In the genomic region with DNA sequence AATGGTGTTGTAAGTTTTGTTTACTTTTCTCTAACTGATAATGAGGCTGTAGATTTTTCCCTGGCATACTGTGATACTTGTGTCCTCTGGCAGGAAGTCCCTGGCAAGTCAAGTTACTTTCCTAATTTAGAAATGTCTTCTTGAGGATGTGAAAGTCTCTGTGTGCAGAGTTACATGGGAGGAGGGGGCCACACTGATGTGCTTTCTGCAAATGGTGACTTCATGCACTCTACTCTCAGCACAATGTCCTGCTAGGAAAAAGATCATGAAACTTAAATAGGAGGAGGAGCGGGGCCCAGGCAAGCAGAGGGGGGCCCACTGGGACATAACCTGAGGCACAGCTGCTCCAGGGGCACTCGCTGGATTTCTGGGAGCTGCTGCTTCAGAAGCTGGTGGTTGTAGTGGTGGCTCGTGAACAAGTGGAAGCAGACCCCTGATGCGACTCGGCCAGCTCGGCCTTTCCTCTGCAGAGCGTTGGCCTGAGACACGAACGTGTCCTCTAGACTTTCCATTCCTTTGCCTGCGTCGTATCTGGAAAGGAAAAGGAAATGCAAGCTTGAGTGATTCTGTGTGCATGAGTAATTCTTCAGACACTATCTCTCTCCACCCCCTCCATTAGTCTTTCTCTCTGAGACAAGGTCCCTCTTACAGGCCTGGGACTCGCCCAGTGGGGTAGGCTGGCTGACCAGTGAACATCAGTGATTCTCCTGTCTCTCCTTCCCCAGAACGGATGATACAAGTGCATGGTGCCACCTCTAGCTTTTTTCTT, we compare ENCODE assay signal across 10 mouse cellular contexts. TPM values are rescaled to one million over a fixed set of nuclear protein-coding genes. Genes with fewer than 3 reads are reported as not detected.
DNase-seq lines count a peak whose midpoint lies in the region; ATAC-seq and TF ChIP-seq lines count a peak whose summit lies in the region.
"Had no signal": no experiment of that assay in that cellular context is flagged by ENCODE, and none has a peak within 500 bp of the region (broad histone marks: within the 10 kb centered on the region; RNA-seq: fewer than 3 reads in every experiment).

No protein-coding gene starts in this region.

- TF ChIP-seq CTCF in CH12.LX (conservative IDR thresholded peaks at IDR 0.05 in 1 of 2, IDR thresholded peaks at IDR 0.05 in 1 of 2; ENCODE audit: low read depth in 2 of 2, low read length in 2 of 2): no peak
- no peak for TF ChIP-seq CTCF in thymus, adult 2 months (IDR thresholded peaks at IDR 0.05; ENCODE audit: borderline replicate concordance, control insufficient read depth, extremely low read depth, insufficient read depth, low read length, poor library complexity)

- peak; percentile 39; the same call in 1 of the 2 replicates for TF ChIP-seq POLR2A in CH12.LX (IDR thresholded peaks at IDR 0.05; ENCODE audit: low read depth, low read length)
- no peak for TF ChIP-seq POLR2A in thymus, adult 2 months (IDR thresholded peaks at IDR 0.05; ENCODE audit: control insufficient read depth, extremely low read depth, insufficient read depth, low read length, poor library complexity)

- dilution Hi-C loops in CH12.LX (cut with MboI; ENCODE audit: extremely low pct_ligation_motif_present, extremely low pct_unique_long_range_greater_than_20kb, low sequenced_read_pairs): no loop called here

- H3K27me3 ChIP-seq in CH12.LX (replicated peaks): no peaks in the 10 kb centered on the region
- H3K27me3 ChIP-seq in heart, embryonic 10.5 days (ENCODE audit: insufficient read depth, poor library complexity, severe bottlenecking): no peaks in the 10 kb centered on the region
- H3K27me3 ChIP-seq in forebrain, embryonic 11.5 days (ENCODE audit: control insufficient read depth, insufficient read depth, low read length): no peaks in the 10 kb centered on the region
- H3K27me3 ChIP-seq in thymus, adult 2 months (ENCODE audit: control insufficient read depth, insufficient read depth, low read length): no peaks in the 10 kb centered on the region
- no peaks in the 10 kb centered on the region for H3K27me3 ChIP-seq in forebrain, embryonic 14.5 days (replicated peaks; ENCODE audit: control insufficient read depth, insufficient read depth, low read length)

- peak overlapping the region; percentile 79 for H3K27ac ChIP-seq in CH12.LX (ENCODE audit: insufficient read depth, low read depth)
- H3K27ac ChIP-seq in heart, embryonic 10.5 days: peak overlapping the region; percentile 83
- H3K27ac ChIP-seq in forebrain, embryonic 11.5 days (ENCODE audit: low read depth, low read length): no peak overlapping the region
- no peak overlapping the region for H3K27ac ChIP-seq in thymus, adult 2 months (ENCODE audit: control insufficient read depth, insufficient read depth, low read length)
- no peak overlapping the region for H3K27ac ChIP-seq in forebrain, embryonic 14.5 days (ENCODE audit: low read depth, low read length)
- H3K27ac ChIP-seq: hindbrain, embryonic 10.5 days had no signal

- peaks cover 76 to 97% of the 10 kb centered on the region in 2 experiments for H3K36me3 ChIP-seq in CH12.LX (replicated peaks in 1 of 2; ENCODE audit: control insufficient read depth in 1 of 2, insufficient read depth in 1 of 2, low read length in 1 of 2)
- H3K36me3 ChIP-seq in heart, embryonic 10.5 days: peaks cover 87% of the 10 kb centered on the region
- H3K36me3 ChIP-seq in forebrain, embryonic 11.5 days (ENCODE audit: control insufficient read depth, insufficient read depth, low read length): peaks cover 25% of the 10 kb centered on the region
- peaks cover 60% of the 10 kb centered on the region for H3K36me3 ChIP-seq in thymus, adult 2 months (ENCODE audit: control insufficient read depth, insufficient read depth, low read length)
- peaks cover 98% of the 10 kb centered on the region for H3K36me3 ChIP-seq in forebrain, embryonic 14.5 days (ENCODE audit: control insufficient read depth, insufficient read depth, low read length)

- 71% methylated on average over 13 of the region's 13 CpGs for whole genome bisulfite sequencing in heart, embryonic 10.5 days
- 85% methylated on average over 13 of the region's 13 CpGs for WGBS in forebrain, embryonic 11.5 days
- WGBS in thymus, adult 2 months: 94% methylated on average over 13 of the region's 13 CpGs
- 90% methylated on average over 13 of the region's 13 CpGs for WGBS in forebrain, embryonic 14.5 days

- ATAC-seq in forebrain, embryonic 11.5 days (replicated peaks; ENCODE audit: low FRiP score): no peak
- ATAC-seq in forebrain, embryonic 14.5 days: no peak

- in situ Hi-C loops in CH12.LX (cut with MboI; ENCODE audit: low pct_ligation_motif_present, low pct_unique_long_range_greater_than_20kb, low sequenced_read_pairs): no loop called here

- TF ChIP-seq RAD21 in CH12.LX (IDR thresholded peaks at IDR 0.05; ENCODE audit: low read depth, low read length): no peak

- peak overlapping the region; percentile 47; the same call in 1 of the 2 replicates for H3K4me2 ChIP-seq in CH12.LX (ENCODE audit: insufficient read depth, low read depth, poor library complexity, severe bottlenecking)
- no peak overlapping the region for H3K4me2 ChIP-seq in forebrain, embryonic 11.5 days (ENCODE audit: low read depth, low read length, severe bottlenecking)
- H3K4me2 ChIP-seq in forebrain, embryonic 14.5 days (ENCODE audit: low read length): no peak overlapping the region

- peaks cover 18% of the 10 kb centered on the region for H3K9me3 ChIP-seq in CH12.LX (replicated peaks; ENCODE audit: low read length)
- H3K9me3 ChIP-seq in heart, embryonic 10.5 days: no peaks in the 10 kb centered on the region
- H3K9me3 ChIP-seq in forebrain, embryonic 11.5 days (ENCODE audit: control insufficient read depth, low read length): no peaks in the 10 kb centered on the region
- no peaks in the 10 kb centered on the region for H3K9me3 ChIP-seq in forebrain, embryonic 14.5 days (replicated peaks; ENCODE audit: control insufficient read depth, low read length)
- H3K9me3 ChIP-seq: hindbrain, embryonic 10.5 days had no signal

- peaks cover 8 to 21% of the 10 kb centered on the region in 2 experiments for H3K4me1 ChIP-seq in CH12.LX (ENCODE audit: control insufficient read depth in 1 of 2, insufficient read depth in 2 of 2)
- peaks cover 19% of the 10 kb centered on the region for H3K4me1 ChIP-seq in heart, embryonic 10.5 days
- H3K4me1 ChIP-seq in forebrain, embryonic 11.5 days (replicated peaks; ENCODE audit: control insufficient read depth, insufficient read depth, low read length): no peaks in the 10 kb centered on the region
- no peaks in the 10 kb centered on the region for H3K4me1 ChIP-seq in thymus, adult 2 months (replicated peaks; ENCODE audit: control insufficient read depth, insufficient read depth, low read length)
- no peaks in the 10 kb centered on the region for H3K4me1 ChIP-seq in forebrain, embryonic 14.5 days (ENCODE audit: control insufficient read depth, insufficient read depth, low read length)
- H3K4me1 ChIP-seq: hindbrain, embryonic 10.5 days had no signal

- no peak overlapping the region for H3K9ac ChIP-seq in CH12.LX (ENCODE audit: insufficient read depth, low read depth)
- H3K9ac ChIP-seq in forebrain, embryonic 11.5 days (ENCODE audit: low read length): no peak overlapping the region
- no peak overlapping the region for H3K9ac ChIP-seq in forebrain, embryonic 14.5 days (ENCODE audit: low read length)

- TF ChIP-seq EP300 in CH12.LX (IDR thresholded peaks at IDR 0.05; ENCODE audit: low read length): peak; percentile 33; the same call in 1 of the 2 replicates

- H3K4me3 ChIP-seq in CH12.LX (replicated peaks in 1 of 3; ENCODE audit: low read depth in 2 of 3, low read length in 2 of 3, poor library complexity in 1 of 3): no peak overlapping the region
- no peak overlapping the region for H3K4me3 ChIP-seq in heart, embryonic 10.5 days
- no peak overlapping the region for H3K4me3 ChIP-seq in forebrain, embryonic 11.5 days (ENCODE audit: low read depth, low read length)
- H3K4me3 ChIP-seq in thymus, adult 2 months (ENCODE audit: control insufficient read depth, insufficient read depth, low read length): no peak overlapping the region
- H3K4me3 ChIP-seq in forebrain, embryonic 14.5 days (ENCODE audit: low read depth, low read length): no peak overlapping the region
- H3K4me3 ChIP-seq: hindbrain, embryonic 10.5 days had no signal

- DNase-seq in heart, adult 11 months: peak; percentile 93
- DNase-seq in heart, postnatal 4 days: no peak
- DNase-seq in CH12.LX (ENCODE audit: extremely low read depth): peak; percentile 63
- DNase-seq in heart, embryonic 10.5 days (ENCODE audit: low spot score): no peak
- peak; percentile 51 for DNase-seq in lung, postnatal 10 days
- DNase-seq in forebrain, embryonic 11.5 days (ENCODE audit: low spot score): no peak
- no peak for DNase-seq in thymus, adult 2 months
- no peak for DNase-seq in forebrain, embryonic 14.5 days (ENCODE audit: low spot score)

- H3K79me2 ChIP-seq in CH12.LX (replicated peaks; ENCODE audit: control insufficient read depth, extremely low read depth, insufficient read depth, poor library complexity, severe bottlenecking): no peaks in the 10 kb centered on the region

RNA-seq across cellular contexts. Expression of a gene that starts 28.7 kb away (rescaled TPM):
- 1 to 10 TPM; 6.1 to 7.8 TPM for total RNA-seq in heart, postnatal 4 days (2021)
- 65.6 and 85.9 TPM in 2 replicates for total RNA-seq in CH12.LX (2012; rRNA removed)
- total RNA-seq in CH12.LX (2014; rRNA removed): 120 and 143 TPM in 2 replicates
- polyA plus RNA-seq in CH12.LX (2012; ENCODE audit: insufficient read length, low read depth): 63.4 and 66.0 TPM in 2 replicates
- polyA plus RNA-seq in heart, embryonic 10.5 days (2016; fragmentation: Nextera tagmentation; extraction: Ambion mirVana): 36.5 and 47.6 TPM in 2 replicates
- 51.6 and 53.9 TPM in 2 replicates for polyA plus RNA-seq in forebrain, embryonic 11.5 days (2014; fragmentation: Nextera tagmentation; extraction: Ambion mirVana)
- polyA plus RNA-seq in thymus, adult 2 months (2012; rRNA removed): 3.4 and 4.6 TPM in 2 replicates
- polyA plus RNA-seq in forebrain, embryonic 14.5 days (2014; fragmentation: Nextera tagmentation; extraction: Ambion mirVana): 30.1 and 34.4 TPM in 2 replicates

RNA-seq across cellular contexts. Expression of a gene that starts 37.1 kb away (rescaled TPM):
- 10 to 100 TPM; 13.3 to 15.6 TPM for total RNA-seq in heart, postnatal 4 days (2021)
- 18.3 and 18.4 TPM in 2 replicates for total RNA-seq in CH12.LX (2012; rRNA removed)
- total RNA-seq in CH12.LX (2014; rRNA removed): 13.9 and 14.5 TPM in 2 replicates
- 17.2 and 18.1 TPM in 2 replicates for polyA plus RNA-seq in CH12.LX (2012; ENCODE audit: insufficient read length, low read depth)
- 17.4 and 18.6 TPM in 2 replicates for polyA plus RNA-seq in heart, embryonic 10.5 days (2016; fragmentation: Nextera tagmentation; extraction: Ambion mirVana)
- 43.1 and 44.1 TPM in 2 replicates for polyA plus RNA-seq in forebrain, embryonic 11.5 days (2014; fragmentation: Nextera tagmentation; extraction: Ambion mirVana)
- polyA plus RNA-seq in thymus, adult 2 months (2012; rRNA removed): 2.5 and 3.8 TPM in 2 replicates
- polyA plus RNA-seq in forebrain, embryonic 14.5 days (2014; fragmentation: Nextera tagmentation; extraction: Ambion mirVana): 42.7 and 52.7 TPM in 2 replicates
- total RNA-seq: monocyte, adult 5-6 weeks had no signal

RNA-seq across cellular contexts. Expression of a gene that starts 37.3 kb away (rescaled TPM):
- 1 to 10 TPM; 9.2 to 9.3 TPM for total RNA-seq in heart, postnatal 4 days (2021)
- total RNA-seq in CH12.LX (2012; rRNA removed) (13.6 and 20.3 TPM in 2 replicates), CH12.LX (2014; rRNA removed) (22.0 and 22.4 TPM in 2 replicates)
- 19.2 and 21.7 TPM in 2 replicates for polyA plus RNA-seq in CH12.LX (2012; ENCODE audit: insufficient read length, low read depth)
- 12.4 and 12.9 TPM in 2 replicates for polyA plus RNA-seq in heart, embryonic 10.5 days (2016; fragmentation: Nextera tagmentation; extraction: Ambion mirVana)
- 19.5 and 21.8 TPM in 2 replicates for polyA plus RNA-seq in forebrain, embryonic 11.5 days (2014; fragmentation: Nextera tagmentation; extraction: Ambion mirVana)
- polyA plus RNA-seq in thymus, adult 2 months (2012; rRNA removed): 16.6 and 18.9 TPM in 2 replicates
- polyA plus RNA-seq in forebrain, embryonic 14.5 days (2014; fragmentation: Nextera tagmentation; extraction: Ambion mirVana): 36.1 and 42.0 TPM in 2 replicates

RNA-seq across cellular contexts. Expression of a gene that starts 45.7 kb away (rescaled TPM):
- not detected for total RNA-seq in heart, postnatal 4 days (2021)
- total RNA-seq in CH12.LX (2012; rRNA removed) (0.13 TPM in 1 of 2 replicates, not detected in the other), CH12.LX (2014; rRNA removed) (not detected in 2 replicates)
- polyA plus RNA-seq in CH12.LX (2012; ENCODE audit: insufficient read length, low read depth): not detected in 2 replicates
- polyA plus RNA-seq in heart, embryonic 10.5 days (2016; fragmentation: Nextera tagmentation; extraction: Ambion mirVana): 0.11 TPM in 1 of 2 replicates, not detected in the other
- 0.07 TPM in 1 of 2 replicates, not detected in the other for polyA plus RNA-seq in forebrain, embryonic 11.5 days (2014; fragmentation: Nextera tagmentation; extraction: Ambion mirVana)
- not detected in 2 replicates for polyA plus RNA-seq in thymus, adult 2 months (2012; rRNA removed)
- 0.11 and 0.15 TPM in 2 replicates for polyA plus RNA-seq in forebrain, embryonic 14.5 days (2014; fragmentation: Nextera tagmentation; extraction: Ambion mirVana)
- total RNA-seq: monocyte, adult 5-6 weeks had no signal

RNA-seq across cellular contexts. Expression of a gene that starts 45.8 kb away (rescaled TPM):
- total RNA-seq in heart, postnatal 4 days (2021): 100 to 1,000 TPM; 104 to 109 TPM
- total RNA-seq in CH12.LX (2012; rRNA removed) (268 and 366 TPM in 2 replicates), CH12.LX (2014; rRNA removed) (442 and 482 TPM in 2 replicates)
- polyA plus RNA-seq in CH12.LX (2012; ENCODE audit: insufficient read length, low read depth): 383 and 398 TPM in 2 replicates
- polyA plus RNA-seq in heart, embryonic 10.5 days (2016; fragmentation: Nextera tagmentation; extraction: Ambion mirVana): 412 and 609 TPM in 2 replicates
- 841 and 893 TPM in 2 replicates for polyA plus RNA-seq in forebrain, embryonic 11.5 days (2014; fragmentation: Nextera tagmentation; extraction: Ambion mirVana)
- polyA plus RNA-seq in thymus, adult 2 months (2012; rRNA removed): 131 and 148 TPM in 2 replicates
- 664 and 688 TPM in 2 replicates for polyA plus RNA-seq in forebrain, embryonic 14.5 days (2014; fragmentation: Nextera tagmentation; extraction: Ambion mirVana)

Comparison
In these comparisons a context has a peak if more than half of its experiments do, and no peak if none do; other contexts are left out.
1. DNase-seq: peak in heart, adult 11 months (single experiment), CH12.LX (single experiment) and lung, postnatal 10 days (single experiment); none in heart, postnatal 4 days (single experiment), heart, embryonic 10.5 days (single experiment), forebrain, embryonic 11.5 days (single experiment), thymus, adult 2 months (single experiment) and forebrain, embryonic 14.5 days (single experiment).
2. H3K27ac ChIP-seq: peak in CH12.LX (single experiment) and heart, embryonic 10.5 days (single experiment); none in forebrain, embryonic 11.5 days (single experiment), thymus, adult 2 months (single experiment) and forebrain, embryonic 14.5 days (single experiment).